Mouse (Mus musculus): ENCODE data around the gene Vgf. TPM values are rescaled to one million over a fixed set of nuclear protein-coding genes. Genes with fewer than 3 reads are reported as not detected.

Vgf gene
- not detected for total RNA-seq (2021)

DNA sequence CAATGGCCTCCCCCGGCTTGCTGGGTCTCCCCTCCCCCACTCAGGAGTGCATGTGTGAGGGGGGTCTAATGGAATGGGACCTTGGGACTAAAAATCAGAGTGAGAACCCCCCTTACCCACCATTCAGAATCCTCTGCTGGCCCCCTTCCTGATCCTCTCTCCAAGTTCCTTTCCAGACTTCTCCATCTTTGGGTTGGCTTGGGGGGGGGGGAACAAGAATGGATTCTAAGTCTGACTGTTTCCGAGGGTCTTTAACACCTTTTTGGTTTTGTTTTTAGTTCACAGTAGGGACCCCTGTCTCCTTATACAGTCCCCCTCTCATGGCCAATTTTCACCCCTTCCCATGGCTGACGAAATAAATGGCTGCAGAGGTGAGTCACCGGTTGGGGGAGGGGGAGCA lies at the start of gene Vgf:
TSS of gene Vgf (plus strand) at position 301 of the 400 bp plus-strand sequence.
- no peak for DNase-seq (ENCODE audit: low spot score)
- intact Hi-C loops (cut with DNase I), result no loop called here

DNA sequence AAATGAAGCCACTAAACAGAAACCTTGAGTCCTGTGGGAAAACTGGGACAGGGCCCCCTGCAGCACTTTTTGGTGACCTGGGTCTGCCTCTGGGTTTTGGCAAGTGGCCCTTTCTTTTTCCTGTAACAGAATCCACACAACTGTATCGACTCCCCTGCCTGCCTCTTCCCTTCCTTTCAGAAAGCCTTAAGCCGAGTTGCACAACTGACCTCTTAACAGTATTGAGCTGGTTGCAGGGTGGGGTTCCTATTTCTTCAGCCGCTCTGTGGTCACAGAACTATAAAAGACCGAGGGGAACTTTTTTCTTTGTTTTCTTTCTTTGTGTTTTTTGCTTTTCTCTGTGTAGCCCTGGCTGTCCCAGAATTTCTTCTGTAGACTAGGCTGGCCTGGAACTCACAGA lies 48.4 kb upstream of the Vgf start:
- intact Hi-C loops (cut with DNase I), result no loop called here

DNA sequence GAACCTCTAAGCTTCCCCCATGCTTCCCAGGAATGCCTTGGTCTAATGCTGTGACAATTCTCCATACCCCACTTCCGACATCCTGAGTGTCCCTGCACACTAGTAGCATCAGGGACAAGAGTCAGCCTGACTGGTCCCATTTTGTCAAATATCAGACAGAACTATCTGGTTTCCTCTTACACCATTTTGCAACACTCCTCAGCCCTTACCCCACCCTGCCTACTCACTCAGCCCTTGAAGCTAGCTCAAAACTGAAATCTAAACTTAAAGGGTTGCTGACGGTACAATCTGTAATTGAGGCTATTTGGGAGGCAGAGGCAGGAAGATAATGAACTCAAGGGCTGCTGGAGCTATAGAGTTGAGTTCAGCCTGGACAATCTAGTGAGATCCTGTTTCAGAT lies 46.4 kb upstream of the Vgf start:
- intact Hi-C loops (cut with DNase I), result no loop called here

More for the DNA sequence above, 48.4 kb upstream of the Vgf start:
- DNase-seq (ENCODE audit: low spot score), result no peak

DNA sequence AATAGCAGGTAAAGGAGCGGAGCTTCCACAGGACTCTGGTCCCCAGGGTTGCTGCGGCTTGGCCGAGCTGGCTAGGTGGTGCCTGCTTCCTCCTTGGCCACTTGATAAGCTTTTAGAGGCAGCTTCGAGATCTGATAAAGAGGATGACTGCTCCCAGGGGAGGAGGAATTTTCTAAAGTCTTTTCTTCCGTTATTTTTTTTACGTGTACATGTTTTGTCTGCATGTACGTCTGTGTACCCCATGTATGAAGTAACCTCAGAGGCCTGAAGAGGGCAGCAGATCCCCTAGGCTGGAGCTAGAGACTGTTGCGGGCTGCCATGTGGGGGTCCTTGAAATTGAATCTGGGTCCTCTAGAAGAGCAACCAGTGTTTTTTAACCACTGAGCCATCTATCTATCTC lies 45.2 kb upstream of the Vgf start:
- intact Hi-C loops (cut with DNase I), result no loop called here

More for the DNA sequence above, 46.4 kb upstream of the Vgf start:
- no peak for DNase-seq (ENCODE audit: low spot score)

DNA sequence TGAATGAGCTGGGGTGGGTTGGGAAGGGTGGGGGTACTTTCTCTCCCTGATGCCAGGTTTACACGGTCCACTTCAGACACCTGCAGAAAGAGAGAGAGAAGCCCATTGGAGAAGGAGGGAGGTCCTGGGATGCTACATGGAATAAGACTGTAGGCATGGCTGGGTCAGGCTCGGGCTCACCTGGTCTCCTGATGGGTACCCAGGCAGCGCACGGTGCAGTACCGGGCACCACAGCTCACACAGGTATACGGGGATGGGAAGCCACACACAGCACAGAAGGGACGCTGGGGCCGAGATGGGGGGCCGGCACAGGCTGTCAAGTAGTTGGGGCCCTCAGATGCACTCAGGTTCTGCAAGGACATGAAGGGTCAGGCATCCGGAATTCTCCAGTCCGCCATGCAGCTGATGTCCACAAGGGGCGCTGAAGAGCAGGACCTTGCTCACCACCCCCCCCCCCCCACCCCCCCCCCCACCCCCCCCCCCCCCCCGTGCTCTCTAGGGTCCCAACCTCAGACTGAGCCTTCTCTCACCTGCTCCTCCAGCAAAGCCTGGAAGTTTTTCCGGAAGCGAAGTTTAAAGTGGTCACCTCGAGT lies 43.8 kb upstream of the Vgf start:
- intact Hi-C loops (cut with DNase I), result no loop called here
- no peak for DNase-seq (ENCODE audit: low spot score)

More for the DNA sequence above, 45.2 kb upstream of the Vgf start:
- DNase-seq (ENCODE audit: low spot score), result no peak

DNA sequence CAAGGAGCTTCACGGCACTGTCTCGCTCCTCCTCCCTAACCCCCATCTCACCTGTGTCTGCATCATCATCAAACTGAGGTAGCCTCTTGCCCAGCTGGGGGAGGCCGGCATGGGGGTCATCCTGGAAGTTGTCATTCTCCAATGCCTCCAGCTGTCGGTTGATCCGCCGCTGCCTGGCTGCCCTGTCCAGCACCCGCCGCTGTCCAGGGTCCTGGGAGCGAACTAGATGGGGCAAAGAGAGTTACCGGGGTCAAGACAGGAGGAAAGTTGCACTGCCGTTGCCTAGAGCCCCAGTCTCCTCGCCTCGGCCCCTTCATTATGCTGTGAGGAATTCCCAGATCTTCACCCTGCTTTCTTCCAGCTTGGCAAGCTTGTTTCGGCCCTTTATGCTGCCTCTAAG lies 41.4 kb upstream of the Vgf start:
- DNase-seq (ENCODE audit: low spot score), result no peak
- intact Hi-C loops (cut with DNase I), result loop anchor here (5.0 kb wide), 1 partner anchor 792 kb away; the partner anchor contains the start of gene Ppp1r35

DNA sequence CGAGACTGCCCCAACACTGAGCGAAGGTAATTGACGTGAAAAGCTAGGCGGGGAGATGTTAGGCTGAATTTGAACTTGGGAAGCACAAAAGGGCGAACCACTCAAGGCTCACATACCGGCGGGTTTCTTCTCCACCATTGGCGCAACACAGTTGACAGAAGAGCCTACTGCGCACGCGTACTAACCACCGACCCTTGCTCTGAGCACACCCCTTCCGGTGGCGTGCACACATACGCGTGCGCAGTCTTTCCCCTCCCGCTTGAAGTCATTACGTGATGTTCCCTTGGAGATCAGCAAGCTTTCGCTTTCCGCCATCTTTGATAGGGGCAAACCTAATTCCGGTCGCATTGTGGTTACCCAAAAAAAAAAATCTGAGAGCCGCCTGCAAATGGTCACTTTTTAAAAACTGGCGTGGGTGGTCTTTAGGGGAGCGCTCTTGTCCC lies 39.5 kb upstream of the Vgf start, which contains the start of gene Plod3:
TSS of gene Plod3 (plus strand) at position 325 of the 443 bp plus-strand sequence.
- intact Hi-C loops (cut with DNase I), result loop anchor here (2.0 to 5.0 kb wide), 2 partner anchors 24 to 791 kb away; partner anchors contain the start of gene Ppp1r35
- DNase-seq (ENCODE audit: low spot score), result peak; percentile 94

DNA sequence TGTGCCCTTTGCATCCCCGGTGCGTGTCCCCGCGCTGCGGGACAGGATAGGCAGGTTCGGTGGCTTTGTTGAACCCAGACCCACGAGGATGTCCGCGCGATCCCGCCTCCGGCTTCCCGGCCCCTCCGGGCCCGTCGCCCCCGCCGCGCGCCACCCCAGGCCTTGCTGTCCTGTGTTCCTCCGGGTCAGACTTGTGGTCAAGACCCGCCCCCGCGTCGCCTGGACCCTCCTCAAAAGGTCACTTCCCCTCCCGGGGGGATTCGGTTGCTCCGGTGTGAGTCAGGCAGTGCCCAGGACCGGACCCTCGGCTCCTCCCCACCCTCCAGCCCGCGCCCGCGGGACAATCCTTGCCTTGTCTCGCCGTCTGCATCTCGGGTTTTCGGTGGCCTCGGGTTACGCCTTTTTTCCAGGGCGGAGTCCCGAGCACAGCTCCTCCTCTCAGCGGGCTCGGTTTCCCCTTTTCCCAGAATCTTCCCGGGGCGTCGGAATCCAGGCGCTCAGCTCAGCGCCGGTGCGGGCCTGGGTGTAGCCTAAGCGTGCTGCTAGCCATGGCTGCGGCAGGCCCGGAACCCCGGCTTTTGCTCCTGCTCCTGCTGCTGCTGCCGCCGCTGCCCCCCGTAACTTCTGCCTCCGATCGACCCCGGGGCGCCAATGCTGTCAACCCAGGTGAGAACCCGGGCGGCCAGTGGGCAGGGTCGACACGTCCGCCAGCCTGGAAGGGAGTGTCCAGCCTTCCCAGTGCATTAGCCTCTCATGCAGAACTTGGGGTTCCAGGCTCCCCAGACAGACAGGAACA lies 38.9 kb upstream of the Vgf start:
- DNase-seq (ENCODE audit: low spot score), result peak; percentile 81
- intact Hi-C loops (cut with DNase I), result loop anchor here (2.0 to 5.0 kb wide), 2 partner anchors 25 to 790 kb away; partner anchors contain the start of gene Ppp1r35

DNA sequence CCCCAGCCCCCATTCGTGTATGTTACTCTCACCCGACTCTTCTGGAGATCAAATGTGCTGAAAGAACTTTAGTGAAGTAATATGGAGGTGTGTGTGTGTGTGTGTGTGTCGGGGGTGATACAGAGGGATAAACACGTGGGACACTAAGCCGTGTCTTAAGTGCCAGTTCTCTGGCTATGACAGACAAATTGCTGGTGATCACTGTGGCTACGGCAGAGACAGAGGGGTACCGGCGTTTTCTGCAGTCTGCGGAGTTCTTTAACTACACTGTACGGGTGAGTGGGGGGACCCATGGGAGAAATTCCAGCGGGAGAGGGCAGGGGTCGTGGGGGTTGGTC lies 38.3 kb upstream of the Vgf start, which contains the start of gene Znhit1:
TSS of gene Znhit1 (minus strand) at position 88 of the 338 bp plus-strand sequence.
- DNase-seq (ENCODE audit: low spot score), result no peak
- intact Hi-C loops (cut with DNase I), result loop anchor here (2.0 to 5.0 kb wide), 2 partner anchors 25 to 789 kb away; partner anchors contain the start of gene Ppp1r35

DNA sequence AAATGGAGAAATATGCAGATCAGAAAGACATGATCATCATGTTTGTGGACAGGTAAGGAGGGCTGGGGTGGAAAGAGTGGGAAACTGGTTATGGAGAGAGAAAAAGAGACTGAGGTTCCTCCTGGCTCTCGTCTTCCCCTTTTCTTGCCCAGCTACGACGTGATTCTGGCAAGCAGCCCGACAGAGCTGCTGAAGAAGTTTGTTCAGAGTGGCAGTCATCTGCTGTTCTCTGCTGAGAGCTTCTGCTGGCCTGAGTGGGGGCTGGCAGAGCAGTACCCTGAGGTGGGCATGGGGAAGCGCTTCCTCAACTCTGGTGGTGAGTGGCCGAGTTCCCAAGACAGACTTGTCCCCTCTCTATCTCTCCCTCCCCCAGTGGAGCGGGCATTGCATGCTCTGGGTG lies 37.8 kb upstream of the Vgf start:
- intact Hi-C loops (cut with DNase I), result loop anchor here (5.0 kb wide), 1 partner anchor 789 kb away; the partner anchor contains the start of gene Ppp1r35
- no peak for DNase-seq (ENCODE audit: low spot score)

DNA sequence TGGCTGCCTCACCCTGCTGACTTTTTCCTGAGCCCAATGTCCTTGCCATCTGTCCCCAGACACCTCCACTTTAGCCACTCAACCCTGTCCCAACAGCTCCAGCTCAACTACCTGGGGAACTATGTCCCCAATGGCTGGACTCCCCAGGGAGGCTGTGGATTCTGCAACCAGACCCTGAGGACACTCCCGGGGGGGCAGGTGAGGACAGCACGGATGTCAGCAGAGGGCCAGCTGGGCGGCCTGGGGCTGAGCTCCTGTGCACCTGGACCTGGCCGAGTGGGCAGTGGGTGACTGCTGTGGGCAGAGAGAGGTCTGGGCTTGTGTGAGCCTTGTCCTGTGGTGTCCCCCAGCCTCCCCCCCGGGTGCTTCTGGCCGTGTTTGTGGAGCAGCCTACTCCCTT lies 36.4 kb upstream of the Vgf start:
- DNase-seq (ENCODE audit: low spot score), result no peak
- intact Hi-C loops (cut with DNase I), result loop anchor here (5.0 kb wide), 1 partner anchor 788 kb away; the partner anchor contains the start of gene Ppp1r35

DNA sequence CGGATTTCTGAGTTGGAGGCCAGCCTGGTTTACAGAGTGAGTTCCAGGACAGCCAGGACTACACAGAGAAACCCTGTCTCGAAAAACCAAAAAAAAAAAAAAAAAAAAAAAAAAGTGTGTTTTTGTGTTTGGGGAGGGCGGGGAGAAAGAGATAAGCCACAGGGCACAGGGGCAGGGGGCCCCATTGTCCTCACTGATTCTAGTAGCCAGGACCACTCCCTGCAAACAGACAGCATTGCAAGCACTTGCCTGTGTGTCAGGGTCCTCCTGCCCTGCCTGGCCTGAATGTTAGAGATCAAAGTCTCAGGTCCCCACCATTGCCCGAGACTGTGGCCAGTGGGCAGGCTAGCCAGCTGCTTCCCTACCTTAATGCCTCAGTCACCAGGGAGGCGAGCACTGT lies 26.7 kb upstream of the Vgf start:
- intact Hi-C loops (cut with DNase I), result no loop called here

DNA sequence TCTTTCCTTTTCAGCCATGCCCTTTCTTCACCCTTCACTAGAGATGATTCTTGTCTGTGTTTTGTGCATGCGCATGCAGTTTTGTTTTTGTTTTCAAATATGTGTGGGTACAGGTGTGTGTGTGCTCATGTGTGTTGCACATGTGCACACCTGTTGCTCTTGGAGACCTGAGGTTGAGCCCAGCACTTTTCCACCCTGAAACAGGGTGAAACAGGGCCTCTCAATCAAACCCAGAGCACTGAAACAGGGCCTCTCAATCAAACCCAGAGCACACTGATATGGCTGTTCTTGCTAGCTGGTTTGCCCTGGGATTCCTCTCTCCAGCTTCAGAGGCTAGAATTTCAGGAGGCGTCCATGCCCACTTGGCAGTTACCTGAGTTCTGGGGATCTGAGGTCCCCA lies 25.6 kb upstream of the Vgf start:
- intact Hi-C loops (cut with DNase I), result no loop called here
- DNase-seq (ENCODE audit: low spot score), result no peak

More for the DNA sequence above, 26.7 kb upstream of the Vgf start:
- no peak for DNase-seq (ENCODE audit: low spot score)

DNA sequence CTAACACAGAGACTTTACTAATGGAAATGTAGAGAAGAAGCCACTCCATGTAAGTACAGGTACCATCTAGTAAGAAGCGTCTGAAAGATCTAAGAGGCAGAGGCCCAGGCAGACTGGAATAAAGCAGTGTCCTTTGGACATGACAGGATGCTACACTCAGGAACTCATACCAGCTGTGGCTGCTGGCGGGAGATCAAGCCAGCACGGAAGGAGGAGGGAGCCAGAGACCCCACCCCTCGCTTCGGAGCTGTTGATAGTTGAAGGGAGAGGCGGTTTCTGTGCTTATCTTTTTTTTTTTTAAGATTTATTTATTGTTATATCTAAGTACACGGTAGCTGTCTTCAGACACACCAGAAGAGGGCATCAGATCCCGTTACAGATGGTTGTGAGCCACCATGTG lies 18.9 kb upstream of the Vgf start:
- intact Hi-C loops (cut with DNase I), result no loop called here
- DNase-seq (ENCODE audit: low spot score), result no peak

DNA sequence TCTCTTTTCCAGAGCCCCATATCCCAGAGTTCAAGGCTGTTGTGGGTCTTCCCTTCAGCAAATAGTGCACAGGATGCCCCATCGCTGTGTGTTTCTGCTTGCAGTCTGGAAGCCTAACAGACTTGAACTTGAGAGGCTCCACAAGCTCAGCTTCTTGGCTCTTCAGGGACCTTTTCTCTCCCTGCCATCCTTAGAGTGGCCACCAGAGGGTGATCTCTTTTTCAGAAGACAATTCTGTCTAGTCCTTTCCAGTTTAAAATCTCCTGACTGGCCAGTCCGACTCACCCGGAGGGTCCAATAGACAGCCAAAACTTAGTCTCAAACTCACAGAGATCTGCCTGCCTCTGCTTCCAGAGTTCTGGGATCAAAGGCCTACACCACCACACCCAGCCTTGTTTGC lies 16.2 kb upstream of the Vgf start:
- intact Hi-C loops (cut with DNase I), result no loop called here
- DNase-seq (ENCODE audit: low spot score), result no peak

DNA sequence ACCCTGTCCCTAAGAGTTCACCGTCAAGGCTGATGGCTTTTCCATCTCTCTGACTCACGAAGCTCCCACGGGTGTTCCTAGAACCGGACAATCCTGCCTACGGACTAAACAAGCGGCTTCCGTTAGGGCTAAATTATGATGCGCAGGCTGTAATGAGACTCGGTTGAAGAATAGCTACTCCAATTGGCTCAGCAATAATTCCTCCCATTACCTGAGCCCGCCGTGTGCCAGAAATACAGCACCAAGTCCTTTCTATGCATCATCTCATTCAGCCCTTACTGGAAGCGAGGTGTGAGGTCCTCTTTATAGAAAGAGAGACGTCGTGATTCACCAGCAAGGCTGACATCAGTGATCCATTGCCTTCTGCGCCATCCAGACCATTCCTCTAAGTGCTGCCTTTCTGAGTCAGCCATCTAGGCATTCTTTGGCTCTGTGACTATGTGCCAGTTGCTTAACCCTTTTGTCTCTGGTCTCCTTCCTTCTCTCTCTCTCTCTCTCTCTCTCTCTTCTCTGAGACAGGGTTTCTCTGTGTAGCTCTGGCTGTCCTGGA lies 13.7 kb upstream of the Vgf start:
- intact Hi-C loops (cut with DNase I), result no loop called here
- no peak for DNase-seq (ENCODE audit: low spot score)

DNA sequence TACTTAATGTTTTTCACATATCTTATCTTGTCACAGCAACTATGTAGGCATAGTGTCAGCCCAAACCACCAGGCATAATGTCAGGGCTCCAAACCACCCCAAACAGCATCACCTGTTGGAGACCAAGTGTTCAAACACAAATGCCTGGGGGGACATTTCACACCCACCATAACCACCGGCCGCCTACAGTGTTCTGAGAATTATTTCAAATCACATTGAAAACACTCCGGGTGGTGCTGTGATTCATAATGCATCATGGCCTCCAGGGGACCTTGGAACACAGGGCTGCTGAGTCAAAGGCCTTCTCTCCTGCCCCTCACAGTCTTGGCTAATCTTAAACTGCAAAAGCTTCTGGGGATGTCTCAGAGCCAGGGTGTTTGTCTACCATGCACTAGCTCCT lies 10.3 kb upstream of the Vgf start:
- no peak for DNase-seq (ENCODE audit: low spot score)
- intact Hi-C loops (cut with DNase I), result no loop called here

DNA sequence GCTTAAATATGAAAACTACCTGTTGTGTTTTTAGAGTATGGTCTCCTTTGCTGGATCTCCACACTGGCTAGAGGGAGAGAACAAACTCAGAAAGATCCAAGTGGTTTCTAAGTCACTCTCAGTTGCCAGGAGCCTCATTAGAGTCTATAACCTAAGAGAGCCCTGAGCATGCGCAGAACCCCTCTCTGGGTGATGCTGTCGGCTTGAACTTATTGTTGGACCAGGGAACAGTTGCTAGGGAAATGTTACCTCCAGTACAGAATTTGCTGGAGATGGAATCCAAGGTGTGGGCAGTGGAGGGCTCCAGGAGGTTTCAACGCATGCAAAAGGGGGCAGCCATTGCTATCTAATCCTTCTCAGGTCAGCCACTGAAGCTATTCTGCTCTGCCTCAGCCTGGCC lies 1.9 kb upstream of the Vgf start:
- DNase-seq (ENCODE audit: low spot score), result no peak
- intact Hi-C loops (cut with DNase I), result loop anchor here (1.0 kb wide), 1 partner anchor 83 kb away; no protein-coding TSS in a partner anchor

DNA sequence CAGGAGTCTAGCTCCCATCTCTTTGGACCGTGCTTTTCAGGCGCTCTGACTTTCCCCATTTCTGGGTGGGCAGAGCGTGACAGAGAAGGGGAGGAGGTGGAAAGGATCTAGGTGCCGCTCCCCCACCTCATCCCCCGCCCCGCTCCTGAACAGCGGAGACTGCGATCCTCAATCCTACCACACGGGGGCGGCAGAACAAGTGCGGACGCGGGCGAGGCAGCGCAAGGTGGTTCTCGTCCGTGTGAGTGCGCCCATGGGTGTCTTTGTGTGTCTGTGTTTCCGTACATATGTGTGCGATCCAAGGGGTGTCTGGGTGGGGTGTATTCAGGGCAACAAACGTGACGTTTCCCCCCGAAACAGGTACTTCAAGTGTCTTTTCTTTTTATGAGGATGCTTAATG lies 1.1 kb upstream of the Vgf start:
- DNase-seq (ENCODE audit: low spot score), result peak; percentile 36
- intact Hi-C loops (cut with DNase I), result no loop called here

DNA sequence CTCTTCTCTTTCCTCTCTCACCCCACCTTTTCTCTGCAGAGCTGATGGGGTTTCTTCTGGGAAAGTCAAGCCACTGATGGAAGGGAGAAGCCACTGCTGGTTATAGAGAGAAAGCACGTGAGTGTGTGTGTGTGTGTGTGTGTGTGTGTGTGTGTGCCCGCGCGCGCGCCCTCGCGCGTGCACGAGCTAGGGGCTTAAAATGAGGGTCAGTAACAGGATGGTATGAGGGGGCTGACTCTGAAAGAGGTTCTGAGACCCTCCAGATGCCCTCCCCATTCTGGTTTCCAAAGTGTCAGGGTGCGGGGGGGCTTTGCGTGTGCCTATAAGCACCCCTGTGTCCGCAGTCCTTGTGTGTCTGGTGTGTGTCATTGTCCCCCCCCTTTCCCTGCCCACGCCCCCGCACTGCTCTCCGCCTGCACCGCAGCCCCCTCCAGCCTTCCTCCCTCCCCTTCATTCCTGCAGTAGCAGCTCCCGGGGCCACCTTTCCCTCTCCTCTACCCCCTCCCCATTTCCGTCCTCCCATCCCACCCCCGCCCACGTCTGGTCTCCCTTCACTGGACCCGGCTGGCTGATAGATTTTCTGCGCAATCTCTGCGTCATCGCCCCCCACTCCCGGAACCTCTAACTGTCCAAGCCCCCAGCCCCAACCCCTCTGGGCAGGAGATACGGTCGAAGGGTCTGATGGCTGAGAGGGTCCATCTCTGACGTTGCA lies 2.5 kb downstream of the Vgf start:
- intact Hi-C loops (cut with DNase I), result no loop called here
- DNase-seq (ENCODE audit: low spot score), result no peak
